Mouse (Mus musculus): ENCODE data around the gene Mapk8ip3.
A peak's percentile ranks its signal among the peaks of the same experiment; 100 is the strongest.

Mapk8ip3 gene

DNA sequence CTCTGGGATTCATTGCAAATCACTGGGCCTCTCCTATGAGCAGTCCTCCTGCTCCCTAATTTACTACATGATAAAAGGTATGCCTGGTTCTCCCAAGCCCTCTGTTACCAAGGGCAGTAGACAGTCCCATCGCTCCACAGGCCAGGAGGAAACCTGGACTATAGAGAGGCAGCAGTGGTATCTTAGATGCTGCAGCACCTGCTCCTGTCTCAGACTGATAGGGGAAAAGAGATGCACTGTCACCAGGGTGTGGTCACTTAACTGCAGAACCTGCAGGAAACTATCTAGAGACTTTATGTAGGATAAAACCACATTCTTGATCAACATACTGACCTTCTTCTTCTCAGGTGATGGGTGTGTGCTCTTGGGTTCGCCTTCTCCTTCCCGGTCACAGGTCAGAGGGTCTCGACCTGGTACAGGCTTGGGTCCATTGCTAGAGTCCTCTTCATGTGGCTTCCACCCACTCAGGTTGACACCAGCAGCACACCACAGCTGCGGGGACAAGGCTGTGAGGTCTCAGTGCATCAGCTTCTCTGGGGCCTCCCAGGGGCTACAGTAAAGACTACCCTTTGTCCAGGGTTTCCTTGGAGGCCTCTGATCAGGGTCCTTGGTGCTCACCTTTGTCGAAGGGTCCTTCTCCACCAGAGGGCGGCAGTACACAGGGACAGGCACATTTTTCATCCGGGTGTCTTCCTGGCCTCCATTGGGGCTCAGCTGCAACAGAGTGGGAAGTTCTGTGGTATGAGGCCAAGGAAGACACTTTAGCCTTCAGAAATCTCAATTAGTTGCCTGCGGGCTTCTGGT is 33.9 kb downstream of the Mapk8ip3 start:
- peak; percentile 73 for DNase-seq (ENCODE audit: low read depth, low spot score)

DNA sequence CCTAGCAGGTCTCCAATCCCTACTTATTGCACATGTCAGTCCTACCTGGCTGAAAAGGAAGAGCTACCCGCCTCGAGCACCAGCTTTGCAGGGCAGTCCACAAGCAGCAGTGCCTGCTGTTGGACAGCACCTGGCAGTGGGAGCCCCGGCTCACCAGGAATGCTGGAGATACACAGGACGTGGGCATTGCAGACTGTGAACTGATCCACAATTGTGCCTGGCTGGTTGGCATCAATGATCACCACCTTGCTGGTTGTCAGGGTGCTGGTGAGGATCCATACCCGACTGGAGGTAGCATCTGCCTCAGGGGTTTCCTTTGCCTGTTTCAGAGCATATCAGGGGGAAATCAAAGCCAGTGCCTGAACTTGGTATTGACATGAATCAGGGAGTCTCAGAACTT is 34.7 kb downstream of the Mapk8ip3 start:
- no peak for DNase-seq (ENCODE audit: low read depth, low spot score)

DNA sequence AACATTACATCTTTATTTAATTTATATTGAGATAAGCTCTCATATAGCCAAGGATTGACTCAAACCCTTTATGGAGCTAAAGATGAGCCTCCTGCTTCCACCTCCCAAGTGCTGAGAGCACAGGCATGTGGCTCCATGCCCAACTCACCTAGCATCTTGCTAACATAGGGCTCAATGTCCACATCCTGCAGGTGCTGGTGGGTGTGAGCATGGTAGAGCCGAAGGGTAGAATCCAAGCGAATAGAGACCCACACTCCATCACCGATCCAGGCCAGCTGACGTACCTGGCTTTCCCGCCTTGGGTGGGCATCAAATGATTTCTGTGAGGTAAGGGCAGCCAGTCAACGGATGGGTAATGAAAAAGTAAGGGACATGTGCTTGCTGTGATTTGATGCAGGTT is 36.8 kb downstream of the Mapk8ip3 start:
- DNase-seq (ENCODE audit: low read depth, low spot score): no peak

DNA sequence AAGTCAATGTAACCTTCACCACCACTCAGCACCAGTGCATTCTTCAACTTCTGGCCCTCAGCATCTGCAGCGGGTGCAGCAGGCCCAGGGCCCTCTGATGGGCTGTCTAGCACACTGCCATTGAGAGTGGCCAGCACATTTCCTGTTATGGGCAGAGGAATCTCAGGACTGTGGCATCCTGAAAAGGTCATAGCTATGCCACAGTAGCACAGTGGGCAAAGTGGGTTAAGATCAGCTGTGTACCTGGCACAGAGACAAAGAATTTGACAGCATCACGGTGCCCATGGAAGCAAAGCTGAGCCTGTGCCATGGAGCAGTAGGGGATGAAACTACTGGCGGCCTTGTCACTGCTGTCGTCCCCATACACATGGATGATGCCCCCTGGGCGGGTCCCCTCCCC is 37.6 kb downstream of the Mapk8ip3 start:
- no peak for DNase-seq (ENCODE audit: low read depth, low spot score)

DNA sequence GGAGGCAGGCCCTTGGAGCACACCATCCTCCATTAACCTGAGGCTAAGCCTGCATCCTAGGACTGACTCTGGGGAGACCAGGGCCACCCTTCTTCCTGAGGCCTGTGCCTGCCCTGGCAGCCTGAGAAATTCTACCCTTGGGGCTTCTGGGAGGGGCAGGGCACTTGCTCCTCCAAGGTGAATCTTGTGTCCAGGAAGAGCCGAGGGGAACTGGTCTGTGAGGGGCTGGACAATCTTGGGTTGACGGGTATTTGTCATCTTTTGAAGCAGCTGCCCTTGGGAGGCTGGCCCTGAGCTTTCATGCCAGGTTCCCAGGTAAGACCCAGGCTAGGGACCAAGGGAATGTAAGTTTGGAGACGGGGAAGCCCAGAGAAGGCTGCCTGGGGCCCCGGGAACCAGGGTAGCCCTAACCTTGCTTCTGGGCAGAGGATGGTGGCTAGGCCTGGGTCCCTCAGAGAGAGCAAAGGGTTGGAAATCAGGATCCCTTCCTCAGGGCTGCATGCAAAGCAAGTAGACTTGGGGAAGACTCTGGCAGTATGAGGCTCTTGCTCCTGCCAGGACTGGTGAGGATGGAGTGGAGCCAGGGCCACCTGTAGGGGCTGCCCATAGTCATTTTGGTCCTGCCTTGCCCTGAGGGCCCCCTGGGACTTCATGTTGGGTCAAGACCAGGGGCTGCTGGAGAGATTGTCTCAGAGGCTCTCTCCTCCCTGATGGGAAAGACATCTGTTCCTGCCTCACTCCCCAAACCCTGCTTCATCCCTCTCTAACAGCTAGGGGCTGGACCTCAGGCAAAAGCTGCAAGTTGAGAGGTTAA is 38.5 kb downstream of the Mapk8ip3 start:
- DNase-seq (ENCODE audit: low read depth, low spot score): no peak

DNA sequence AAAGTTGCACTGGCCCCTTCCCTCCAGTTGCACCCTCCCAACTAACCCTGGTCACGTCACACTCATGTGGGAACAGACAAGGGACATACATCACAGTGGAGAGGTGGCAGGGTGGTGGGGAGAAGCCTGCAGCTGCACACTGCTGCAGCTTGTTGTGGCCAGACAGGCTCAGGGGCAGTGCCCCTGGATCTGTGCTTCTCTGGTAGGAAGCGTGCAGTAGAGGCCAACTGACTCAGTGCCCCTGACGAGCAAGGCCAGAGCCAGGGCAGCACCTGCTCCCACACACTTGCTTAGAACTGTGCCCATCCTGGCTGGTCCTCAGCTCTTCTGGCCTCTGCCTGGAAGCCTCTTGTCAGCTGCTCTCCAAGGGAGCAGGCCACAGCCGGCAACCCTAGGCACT is 39.2 kb downstream of the Mapk8ip3 start:
- no peak for DNase-seq (ENCODE audit: low read depth, low spot score)

DNA sequence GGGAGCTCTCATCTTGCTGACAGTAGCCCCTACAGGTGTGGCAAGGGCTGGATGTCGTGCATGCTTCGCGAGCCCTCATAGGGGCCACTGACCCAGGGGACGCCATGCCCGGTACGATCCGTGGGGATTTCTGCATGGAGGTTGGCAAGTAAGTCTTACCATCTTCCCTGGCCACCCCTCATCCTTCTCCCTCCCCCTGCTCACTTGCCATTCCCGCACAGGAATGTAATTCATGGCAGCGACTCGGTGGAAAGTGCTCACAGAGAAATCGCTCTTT is 39.8 kb downstream of the Mapk8ip3 start:
- no peak for DNase-seq (ENCODE audit: low read depth, low spot score)

DNA sequence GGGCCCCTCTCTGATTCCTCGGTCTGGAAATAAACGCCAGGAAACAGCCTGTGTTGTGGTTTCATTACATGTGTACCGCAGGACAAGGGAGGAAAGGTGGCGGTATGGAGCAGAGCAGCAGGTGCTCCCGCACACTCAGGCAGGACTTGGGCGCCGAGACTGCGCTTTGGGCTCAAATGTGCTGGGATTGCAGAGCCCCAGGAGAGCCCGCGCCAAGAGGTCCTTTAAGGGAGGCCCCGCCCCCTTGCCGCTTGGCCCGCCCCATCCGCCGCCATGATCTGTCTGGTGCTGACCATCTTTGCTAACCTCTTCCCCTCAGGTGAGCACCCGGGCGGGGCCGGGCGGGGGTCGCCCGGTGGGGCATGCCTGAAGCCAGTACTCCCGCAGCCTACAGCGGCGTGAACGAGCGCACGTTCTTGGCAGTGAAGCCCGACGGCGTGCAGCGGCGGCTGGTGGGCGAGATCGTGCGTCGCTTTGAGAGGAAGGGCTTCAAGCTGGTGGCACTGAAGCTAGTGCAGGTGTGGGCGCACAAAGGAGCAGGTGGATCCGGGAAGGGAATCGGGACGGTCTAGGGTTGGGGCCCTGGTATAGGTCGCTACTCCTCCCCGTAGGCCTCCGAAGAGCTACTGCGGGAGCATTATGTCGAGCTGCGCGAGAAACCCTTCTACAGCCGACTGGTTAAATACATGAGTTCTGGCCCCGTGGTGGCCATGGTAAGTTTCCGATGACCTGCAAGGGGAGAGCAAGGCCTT is 40.4 kb downstream of the Mapk8ip3 start, which contains the start of gene Nme3:
Nme3 (plus strand) TSS at position 260 of the 752 bp plus-strand sequence.
- peak; percentile 90 for DNase-seq (ENCODE audit: low read depth, low spot score)

DNA sequence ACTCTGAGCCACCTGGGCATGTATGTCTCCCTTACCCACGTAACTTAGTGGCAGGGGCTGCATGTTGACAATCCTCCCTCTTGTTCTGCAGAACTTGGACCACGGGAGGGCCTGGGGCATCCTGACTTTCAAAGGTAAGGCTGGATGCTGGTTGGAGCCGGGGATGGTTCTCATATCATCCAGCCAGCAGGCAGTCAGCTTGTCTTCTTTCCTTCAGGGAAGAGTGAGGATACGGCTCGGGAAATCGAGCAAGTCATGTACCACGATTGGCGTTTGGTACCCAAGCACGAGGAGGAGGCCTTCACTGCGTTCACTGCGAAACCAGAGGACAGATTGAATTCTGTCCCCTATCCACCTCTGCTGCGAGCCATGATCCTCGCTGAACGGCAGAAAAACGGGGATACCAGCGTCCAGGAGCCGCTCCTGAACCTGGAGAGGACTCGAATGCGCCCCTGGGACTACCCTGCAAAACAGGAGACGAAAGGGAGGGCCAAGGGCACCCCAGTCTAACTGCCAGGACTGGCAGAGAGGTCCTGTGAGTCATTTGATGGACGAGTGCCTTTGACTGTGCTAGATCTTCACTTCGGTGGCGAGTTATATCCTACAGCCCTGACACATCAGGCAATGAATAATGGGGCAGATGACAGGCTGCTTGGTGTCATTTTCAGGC is 41.1 kb downstream of the Mapk8ip3 start:
- DNase-seq (ENCODE audit: low read depth, low spot score): no peak

DNA sequence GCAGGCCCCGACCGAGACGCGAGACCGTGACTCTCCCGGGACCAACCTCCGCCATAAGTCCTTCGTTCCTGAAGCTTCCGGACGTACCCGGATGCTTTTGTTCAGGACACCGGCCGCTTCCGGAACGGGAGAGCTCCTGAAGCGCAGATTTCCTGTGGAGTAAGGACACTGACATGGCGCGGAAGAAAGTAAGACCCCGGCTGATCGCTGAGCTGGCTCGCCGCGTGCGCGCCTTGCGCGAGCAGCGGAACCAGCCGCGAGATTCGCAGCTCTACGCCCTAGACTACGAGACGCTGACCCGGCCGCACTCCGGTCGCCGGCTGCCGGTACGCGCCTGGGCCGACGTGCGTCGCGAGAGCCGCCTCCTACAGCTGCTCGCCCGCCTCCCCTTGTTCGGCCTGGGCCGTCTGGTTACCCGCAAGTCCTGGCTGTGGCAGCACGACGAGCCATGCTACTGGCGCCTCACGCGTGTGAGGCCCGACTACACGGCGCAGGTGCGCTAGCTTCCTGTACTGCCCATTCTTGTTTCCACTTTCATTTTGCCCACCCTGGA is 41.7 kb downstream of the Mapk8ip3 start, which contains the start of the genes Eme2 and Mrps34:
Eme2 (minus strand) TSS at position 93 of the 553 bp plus-strand sequence.
Mrps34 (plus strand) TSS at position 122 of the 553 bp plus-strand sequence.
- DNase-seq (ENCODE audit: low read depth, low spot score): peak; percentile 96

DNA sequence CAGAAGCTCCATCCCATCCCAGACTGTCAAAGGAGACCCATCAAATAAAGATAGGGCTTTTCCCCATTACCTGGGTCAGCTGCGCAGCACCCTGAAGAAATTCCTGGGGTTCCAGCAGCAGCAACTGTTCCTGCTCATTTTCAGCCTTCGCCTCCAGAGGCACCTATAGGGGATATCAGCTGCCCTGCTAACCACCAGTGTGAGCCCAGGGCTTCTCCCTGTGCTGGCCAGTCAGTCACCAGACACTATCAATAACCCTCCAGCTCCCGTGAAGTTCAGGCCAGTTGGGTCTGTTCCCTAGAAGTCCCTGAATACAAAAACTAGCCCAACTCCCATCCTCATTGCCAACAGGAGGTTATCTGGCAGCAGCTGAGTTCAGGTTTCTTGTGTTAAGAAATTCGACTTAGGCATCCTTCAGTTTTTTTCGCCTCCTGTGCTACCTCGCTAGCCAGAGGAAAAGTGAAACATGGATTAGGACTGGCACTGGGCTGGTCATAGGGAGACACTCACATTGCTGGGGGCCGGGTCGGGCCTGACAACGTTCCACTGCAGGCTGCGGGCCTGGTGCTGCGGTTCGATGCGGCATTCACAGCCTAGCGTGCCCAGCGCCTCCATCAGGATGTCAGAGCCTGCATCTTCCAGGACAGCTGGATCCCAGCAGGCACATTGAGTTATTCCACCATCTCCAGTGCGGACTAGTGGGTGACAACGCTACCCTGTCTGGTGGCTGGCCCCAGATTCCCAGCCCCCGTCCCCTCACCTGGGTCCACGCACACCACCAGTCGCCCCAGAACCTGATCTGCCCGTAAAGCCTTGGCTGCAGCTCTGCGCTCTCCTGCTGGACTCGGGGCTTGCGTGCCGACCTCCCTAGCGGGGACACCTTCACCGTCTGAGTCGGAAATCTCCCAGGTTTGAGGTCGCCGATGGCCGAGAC is 42.4 kb downstream of the Mapk8ip3 start:
- no peak for DNase-seq (ENCODE audit: low read depth, low spot score)

DNA sequence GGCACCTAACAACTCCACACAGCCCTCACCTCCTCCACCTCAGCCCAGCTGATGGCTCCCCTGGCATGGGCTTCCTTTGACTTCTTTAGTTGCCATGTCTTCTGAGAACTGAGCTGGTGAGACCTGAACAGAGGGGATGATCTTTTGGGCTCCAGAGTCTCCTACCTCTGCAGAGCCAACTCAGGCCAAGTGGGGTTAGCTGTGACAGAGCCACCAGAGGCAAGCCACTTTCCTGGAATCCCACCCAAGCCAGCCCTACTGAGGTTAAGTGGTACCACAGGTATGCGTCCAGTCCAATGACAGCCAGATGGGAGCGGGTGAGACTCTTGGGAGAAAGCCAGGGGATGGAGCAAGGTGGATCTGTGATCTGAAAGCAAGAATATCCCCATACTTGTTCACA is 43.5 kb downstream of the Mapk8ip3 start:
- DNase-seq (ENCODE audit: low read depth, low spot score): no peak

DNA sequence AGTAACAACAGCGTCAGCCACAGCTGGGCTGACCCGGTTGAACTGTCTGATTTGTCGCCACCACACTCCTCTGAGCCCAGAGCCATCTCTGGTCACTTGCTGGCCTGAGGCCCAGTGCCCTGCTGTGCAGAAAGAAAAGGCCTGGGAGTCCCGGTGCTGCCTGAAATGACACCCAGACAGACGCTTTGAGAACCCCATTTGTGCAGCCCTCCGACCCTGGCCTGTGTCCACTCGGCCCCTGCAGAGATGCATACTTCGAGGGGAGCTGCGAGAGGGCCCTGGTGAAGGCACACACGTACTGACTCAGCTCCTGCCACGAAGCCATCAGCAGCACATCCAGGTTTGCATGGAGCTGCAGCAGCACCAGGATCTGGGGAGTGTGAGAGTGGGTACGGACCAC is 44.0 kb downstream of the Mapk8ip3 start:
- no peak for DNase-seq (ENCODE audit: low read depth, low spot score)

DNA sequence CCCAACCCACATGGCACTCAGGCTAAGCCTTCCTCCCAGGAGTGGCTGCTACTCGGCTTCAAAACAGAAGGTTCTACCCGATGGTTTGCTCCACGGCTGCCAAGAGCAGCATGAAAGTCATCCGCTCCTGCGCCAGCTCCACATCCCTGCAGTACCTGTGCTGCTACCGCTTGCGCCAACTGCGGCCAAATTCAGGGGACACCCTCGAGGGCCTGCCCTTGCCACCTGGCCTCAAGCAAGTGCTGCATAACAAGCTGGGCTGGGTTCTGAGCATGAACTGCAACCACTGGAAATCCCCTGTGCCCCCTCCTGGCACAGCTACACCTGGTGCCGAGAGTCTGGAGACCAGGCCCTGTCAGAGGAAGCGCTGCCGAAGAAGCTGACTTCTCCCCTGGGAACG is 45.5 kb downstream of the Mapk8ip3 start:
- DNase-seq (ENCODE audit: low read depth, low spot score): no peak

DNA sequence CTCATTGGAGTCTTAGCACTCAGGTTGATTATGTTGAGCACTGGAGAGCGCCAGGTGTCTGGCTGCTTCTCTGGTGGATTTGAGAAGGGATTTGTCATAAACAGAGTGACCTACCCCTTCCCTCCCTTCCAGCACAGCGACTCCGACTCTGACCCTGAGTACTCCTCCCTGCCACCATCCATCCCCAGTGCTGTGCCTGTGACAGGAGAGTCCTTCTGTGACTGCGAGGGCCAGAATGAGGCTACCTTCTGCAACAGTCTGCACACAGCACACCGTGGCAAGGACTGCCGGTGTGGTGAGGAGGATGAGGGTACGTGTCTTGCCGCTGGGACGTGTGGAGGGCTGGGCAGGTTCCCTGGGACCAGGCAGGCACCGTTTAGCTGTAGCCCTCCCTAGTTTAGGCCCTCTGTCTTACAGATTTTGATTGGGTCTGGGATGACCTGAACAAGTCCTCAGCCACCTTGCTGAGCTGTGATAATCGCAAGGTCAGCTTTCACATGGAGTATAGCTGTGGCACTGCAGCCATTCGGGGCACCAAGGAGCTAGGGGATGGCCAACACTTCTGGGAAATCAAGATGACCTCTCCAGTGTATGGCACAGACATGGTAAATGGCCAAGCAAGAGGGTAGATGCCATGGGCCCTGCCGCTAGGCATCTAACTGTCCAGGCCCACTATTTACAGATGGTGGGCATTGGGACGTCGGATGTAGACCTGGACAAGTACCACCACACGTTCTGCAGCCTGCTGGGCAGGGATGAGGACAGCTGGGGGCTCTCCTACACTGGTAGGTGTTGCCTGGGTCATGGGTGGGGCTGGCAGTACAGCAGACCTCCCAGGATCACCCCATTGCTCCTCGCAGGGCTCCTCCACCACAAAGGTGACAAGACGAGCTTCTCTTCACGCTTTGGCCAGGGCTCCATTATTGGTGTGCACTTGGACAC is 46.4 kb downstream of the Mapk8ip3 start:
- DNase-seq (ENCODE audit: low read depth, low spot score): no peak

DNA sequence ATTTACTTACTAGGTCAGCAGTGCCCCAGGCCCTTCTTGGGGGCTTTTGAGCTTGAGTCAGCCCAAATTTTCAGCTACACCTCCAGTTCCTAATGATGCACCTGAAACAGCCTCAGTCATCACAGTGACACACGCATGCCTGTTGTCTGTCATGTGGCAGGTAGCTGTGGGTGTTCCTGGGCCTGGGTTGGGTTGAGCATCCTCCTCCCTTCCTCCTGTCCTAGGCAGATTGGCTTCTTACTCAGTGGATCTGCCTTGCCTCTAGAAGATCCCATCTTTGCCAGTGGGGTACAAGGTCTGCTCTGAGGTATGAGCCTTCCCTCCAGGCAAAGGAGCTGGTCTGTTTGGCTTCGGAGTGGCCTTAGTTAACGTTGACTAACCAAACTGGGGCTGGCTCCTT is 47.9 kb downstream of the Mapk8ip3 start:
- DNase-seq (ENCODE audit: low read depth, low spot score): no peak

DNA sequence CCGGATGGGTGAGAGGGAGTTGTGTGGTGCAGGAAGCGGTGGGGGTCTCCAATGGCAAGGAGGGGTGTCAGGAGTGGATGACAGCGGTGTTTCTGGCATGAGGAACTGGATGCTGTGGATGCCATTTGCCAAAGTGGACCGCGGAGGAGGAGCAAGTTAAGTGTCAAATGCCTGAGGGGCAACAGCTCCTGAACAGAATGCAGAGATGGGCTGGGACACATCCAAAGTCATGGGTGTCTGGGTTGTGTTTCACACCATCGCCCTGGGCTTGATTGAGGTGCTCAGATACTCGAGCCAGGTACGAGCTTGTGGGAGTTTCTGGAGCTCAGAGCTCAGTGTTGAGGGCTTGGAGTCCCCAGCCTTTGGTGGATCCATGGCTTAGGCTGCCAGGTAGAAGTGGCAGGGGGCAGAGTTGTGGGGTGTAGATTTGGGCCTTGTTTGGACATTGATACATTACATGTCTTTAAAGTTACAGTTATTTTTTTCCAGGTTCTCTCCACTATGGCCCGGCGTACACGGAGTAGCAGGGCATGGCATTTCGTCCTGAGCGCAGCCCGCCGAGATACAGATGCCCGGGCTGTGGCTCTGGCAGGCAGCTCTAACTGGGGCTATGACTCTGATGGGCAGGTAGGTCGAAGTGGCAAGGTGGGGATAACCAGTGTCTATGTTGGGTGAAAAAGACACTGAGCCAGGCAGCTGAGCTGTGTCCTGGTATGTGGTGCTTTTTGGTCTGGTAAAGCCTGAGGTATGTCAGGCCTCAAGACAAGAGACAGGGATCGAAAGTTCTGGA is 49.3 kb downstream of the Mapk8ip3 start:
- no peak for DNase-seq (ENCODE audit: low read depth, low spot score)

DNA sequence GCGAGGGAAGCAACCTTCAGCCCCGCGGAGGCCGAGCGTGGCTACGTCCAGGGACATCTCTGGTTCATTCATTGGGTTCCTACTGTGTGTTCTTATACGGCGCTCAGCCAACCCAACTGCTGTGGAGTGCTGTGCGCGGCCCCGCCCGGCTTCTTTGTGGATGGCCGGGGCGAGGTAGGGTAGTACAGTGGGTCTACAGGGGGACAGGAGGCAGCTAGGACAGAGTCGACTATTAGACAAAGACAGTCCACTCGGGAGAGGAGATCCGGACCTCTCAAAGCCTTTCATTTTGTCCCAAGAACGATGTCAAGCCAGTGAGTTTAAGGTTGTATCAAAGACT is 49.9 kb downstream of the Mapk8ip3 start:
- no peak for DNase-seq (ENCODE audit: low read depth, low spot score)

Measured in R1 (cell line).